Mouse (Mus musculus) intestine, postnatal 0 days (tissue): Measurements from ENCODE around the gene Neu3. TPM values are rescaled to one million over a fixed set of nuclear protein-coding genes. Genes with fewer than 3 reads are reported as not detected.

Experiments used
- ATAC-seq: fragments of 200-750 bp; cut with Nextera tagmentation; 2 replicates; pipeline ENCODE4 v1.8.0; 2017; ENCODE audit warnings: mild to moderate bottlenecking, moderate TSS enrichment, moderate library complexity
- H3K27ac ChIP-seq: fragments of 300-500 bp; sonication (generic); 2 replicates; pipeline ENCODE4 v1.5.1; 2014; ENCODE audit warnings: mild to moderate bottlenecking, low read depth, low read length, moderate library complexity
- H3K27me3 ChIP-seq: fragments of 300-500 bp; sonication (generic); replicated peaks from 2 replicates; pipeline ENCODE4 v1.6.1; 2014; ENCODE audit warnings: low read length, mixed read lengths; ENCODE audit not compliant: control insufficient read depth, insufficient read depth
- H3K36me3 ChIP-seq: fragments of 300-500 bp; sonication (generic); 2 replicates; pipeline ENCODE4 v1.6.1; 2014; ENCODE audit warnings: mild to moderate bottlenecking, moderate library complexity; ENCODE audit not compliant: control insufficient read depth, insufficient read depth
- H3K4me1 ChIP-seq: fragments of 300-500 bp; sonication (generic); replicated peaks from 2 replicates; pipeline ENCODE4 v1.6.1; 2014; ENCODE audit warnings: antibody characterized with exemption, low read length, mixed read lengths; ENCODE audit not compliant: control insufficient read depth, insufficient read depth
- H3K4me2 ChIP-seq: fragments of 300-500 bp; sonication (generic); replicated peaks from 2 replicates; pipeline ENCODE4 v1.6.1; 2014; ENCODE audit warnings: low read depth, mild to moderate bottlenecking, moderate library complexity
- H3K4me3 ChIP-seq: fragments of 300-500 bp; sonication (generic); 2 replicates; pipeline ENCODE4 v1.5.1; 2014; ENCODE audit warnings: low read depth, low read length
- H3K9ac ChIP-seq: fragments of 300-500 bp; sonication (generic); 2 replicates; pipeline ENCODE4 v1.6.1; 2014; ENCODE audit warnings: mild to moderate bottlenecking, low read depth, low read length
- H3K9me3 ChIP-seq: fragments of 300-500 bp; sonication (generic); 2 replicates; pipeline ENCODE4 v1.6.1; 2016; ENCODE audit warnings: mixed run types; ENCODE audit not compliant: control insufficient read depth
- CTCF ChIP-seq: sonication (generic); IDR thresholded peaks from 2 replicates; pipeline ENCODE4 v1.5.1; 2016; ENCODE audit warnings: low read depth, mild to moderate bottlenecking, control low read depth, antibody characterized with exemption, moderate library complexity
- WGBS: fragments of 180-500 bp; shearing (Covaris S2); extraction: QIAGEN DNeasy Blood & Tissue Kit; methylation state at CpG from one replicate; pipeline ENCODE4 v1.1.7; 2014; 5-methylcytosine and 5-hydroxymethylcytosine counted together
- polyA plus RNA-seq: library from polyadenylated mRNA; unstranded; fragments of >200 nt; fragmentation: Nextera tagmentation; extraction: Ambion mirVana; gene quantifications from 2 replicates; pipeline ENCODE4 v1.2.1, GENCODE M21; 2015

The Neu3 gene
- polyA plus RNA-seq, 1 experiment from 2014 or later: 2.5 TPM

DNA sequence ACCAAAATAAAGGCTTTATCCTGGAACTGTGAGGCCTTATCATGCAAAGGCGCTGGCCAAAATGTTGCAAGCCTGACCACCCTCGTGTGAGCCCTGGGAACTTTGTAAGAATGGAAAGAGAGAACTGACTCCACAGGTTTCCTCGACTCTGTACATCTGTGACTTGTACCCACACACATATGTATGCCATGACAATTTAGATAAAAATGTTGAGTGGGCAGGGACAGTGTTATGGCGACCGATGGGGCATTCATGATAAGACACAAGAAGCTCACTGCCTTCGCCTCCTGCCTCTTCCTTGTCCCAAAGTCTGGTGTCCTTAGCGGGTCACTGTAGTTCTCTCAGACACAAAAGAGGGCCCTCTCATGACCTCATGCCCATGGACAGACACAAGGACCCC, 29.1 kb downstream of the Neu3 start:
- no peak overlapping the region for H3K4me2 ChIP-seq
- ATAC-seq: no peak
- TF ChIP-seq CTCF: no peak
- no peaks in the 10 kb centered on the region for H3K9me3 ChIP-seq
- no peaks in the 10 kb centered on the region for H3K36me3 ChIP-seq
- H3K4me3 ChIP-seq: no peak overlapping the region
- no peaks in the 10 kb centered on the region for H3K4me1 ChIP-seq
- H3K9ac ChIP-seq: no peak overlapping the region
- peaks cover 7% of the 10 kb centered on the region; the same call in 1 of the 2 replicates for H3K27me3 ChIP-seq
- no peak overlapping the region for H3K27ac ChIP-seq
- WGBS: 72% methylated on average over 7 of the region's 7 CpGs

DNA sequence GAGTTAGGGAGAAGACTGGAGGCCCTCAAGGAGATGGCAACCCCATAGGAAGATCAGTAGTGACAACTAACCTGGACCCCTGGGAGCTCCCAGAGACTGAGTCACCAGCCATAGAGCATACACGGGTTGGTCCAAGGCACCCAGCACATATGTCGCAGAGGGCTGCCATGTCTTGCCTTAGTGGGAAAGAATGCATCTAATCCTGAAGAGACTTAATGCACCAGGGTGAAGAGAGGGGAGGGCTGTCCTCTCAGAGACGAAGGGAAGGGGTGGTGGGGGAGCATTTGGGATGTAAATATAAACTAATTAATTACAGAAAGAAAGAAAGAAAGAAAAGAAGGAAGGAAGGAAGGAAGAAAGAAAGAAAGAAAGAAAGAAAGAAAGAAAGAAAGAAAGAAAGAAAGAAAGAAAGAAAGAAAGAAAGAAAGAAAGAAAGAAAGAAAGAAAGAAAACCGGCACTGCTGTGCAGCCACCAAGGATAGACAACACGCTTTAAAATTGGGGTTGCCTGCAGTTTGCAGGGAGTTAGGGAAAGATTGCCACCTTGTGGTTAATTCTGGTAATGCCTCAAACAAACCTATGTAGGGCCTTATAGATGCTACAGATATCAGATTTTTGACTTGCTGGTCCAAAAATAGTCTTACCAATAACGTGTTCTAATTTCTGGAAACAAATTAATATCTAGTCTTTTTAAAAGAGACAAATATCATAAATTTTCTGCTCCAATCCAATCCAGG, 30.1 kb downstream of the Neu3 start:
- Histone ChIP-seq H3K4me1 (no peaks in the 10 kb centered on the region), H3K9ac (no peak overlapping the region), H3K9me3 (no peaks in the 10 kb centered on the region), H3K27ac (no peak overlapping the region), H3K4me2 (no peak overlapping the region), H3K27me3 (peaks cover 7% of the 10 kb centered on the region; the same call in 1 of the 2 replicates), H3K36me3 (no peaks in the 10 kb centered on the region), H3K4me3 (no peak overlapping the region)
- no peak for ATAC-seq
- 35% methylated on average over 6 of the region's 6 CpGs for WGBS
- TF ChIP-seq CTCF: peak; percentile 88

DNA sequence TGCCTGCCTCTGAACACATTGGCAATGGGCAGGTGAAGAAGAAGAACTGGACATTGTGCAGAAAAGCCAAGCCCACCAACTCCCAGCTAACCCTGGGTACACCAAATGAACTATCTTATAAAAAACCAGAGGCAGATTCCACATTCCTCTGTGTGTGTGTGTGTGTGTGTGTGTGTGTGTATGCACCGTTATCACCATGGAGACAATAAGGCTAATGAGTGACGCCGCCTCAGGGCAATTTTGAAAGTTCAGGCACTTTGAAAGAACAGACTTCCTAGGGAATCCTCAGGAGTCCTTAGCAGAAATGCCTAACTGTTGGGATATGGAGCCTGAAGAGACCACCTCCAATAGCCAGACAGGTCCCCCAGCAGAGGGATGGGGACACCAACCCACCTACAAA, 31.0 kb downstream of the Neu3 start:
- 76% methylated on average over 3 of the region's 3 CpGs for WGBS
- no peak overlapping the region for H3K9ac ChIP-seq
- TF ChIP-seq CTCF: no peak
- ATAC-seq: no peak
- no peak overlapping the region for H3K4me2 ChIP-seq
- H3K27ac ChIP-seq: no peak overlapping the region
- H3K27me3 ChIP-seq: peaks cover 7% of the 10 kb centered on the region; the same call in 1 of the 2 replicates
- H3K36me3 ChIP-seq: no peaks in the 10 kb centered on the region
- no peaks in the 10 kb centered on the region for H3K9me3 ChIP-seq
- no peak overlapping the region for H3K4me3 ChIP-seq
- H3K4me1 ChIP-seq: no peaks in the 10 kb centered on the region

- Histone ChIP-seq H3K4me1 (no peaks in the 10 kb centered on the region), H3K27ac (no peak overlapping the region), H3K9ac (no peak overlapping the region), H3K36me3 (no peaks in the 10 kb centered on the region), H3K9me3 (no peaks in the 10 kb centered on the region), H3K4me3 (no peak overlapping the region), H3K4me2 (no peak overlapping the region), H3K27me3 (peaks cover 7% of the 10 kb centered on the region; the same call in 1 of the 2 replicates)
- WGBS: 88% methylated on average over 3 of the region's 3 CpGs
- no peak for ATAC-seq
- 0 out of 2 replicates have a peak, but pooled peaks have one; percentile 1 for TF ChIP-seq CTCF
These were observed 31.7 kb downstream of the Neu3 start for GRCm38 (mm10) chr7:99796471-99796870.

- Histone ChIP-seq H3K27ac (no peak overlapping the region), H3K4me2 (no peak overlapping the region), H3K9ac (no peak overlapping the region), H3K36me3 (no peaks in the 10 kb centered on the region), H3K27me3 (peaks cover 7% of the 10 kb centered on the region; the same call in 1 of the 2 replicates), H3K4me3 (no peak overlapping the region), H3K4me1 (no peaks in the 10 kb centered on the region), H3K9me3 (no peaks in the 10 kb centered on the region)
- no peak for ATAC-seq
- 17% methylated on average over 17 of the region's 17 CpGs for WGBS
- TF ChIP-seq CTCF: no peak
These were observed 32.8 kb downstream of the Neu3 start for GRCm38 (mm10) chr7:99795192-99795981.

DNA sequence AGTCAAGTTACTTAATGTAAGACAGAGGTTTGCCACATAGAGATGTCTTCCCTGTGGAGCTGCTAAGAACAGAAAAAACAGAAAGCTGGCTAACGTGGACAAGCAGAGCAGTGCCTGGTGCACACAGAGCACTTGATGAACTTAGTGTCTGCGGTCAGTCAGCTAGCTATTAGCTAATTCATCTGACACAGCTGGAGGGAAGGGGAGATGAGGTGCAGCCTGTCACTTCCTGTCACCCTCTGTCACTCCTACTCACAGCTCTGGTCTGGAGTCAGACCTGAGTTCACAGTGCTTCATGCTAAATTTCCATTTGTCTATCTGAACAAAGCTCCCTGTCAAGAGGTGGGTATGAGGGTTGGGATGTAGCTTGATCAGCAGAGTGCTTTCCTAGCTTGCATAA, 34.1 kb downstream of the Neu3 start:
- WGBS: 60% methylated on average over 2 of the region's 2 CpGs

More for the DNA sequence above, 34.1 kb downstream of the Neu3 start:
- no peaks in the 10 kb centered on the region for H3K9me3 ChIP-seq
- no peak overlapping the region for H3K9ac ChIP-seq
- no peak overlapping the region for H3K27ac ChIP-seq
- no peaks in the 10 kb centered on the region for H3K4me1 ChIP-seq
- no peak overlapping the region for H3K4me2 ChIP-seq
- H3K27me3 ChIP-seq: peaks cover 7% of the 10 kb centered on the region; the same call in 1 of the 2 replicates
- no peak overlapping the region for H3K4me3 ChIP-seq
- H3K36me3 ChIP-seq: no peaks in the 10 kb centered on the region
- ATAC-seq: no peak
- TF ChIP-seq CTCF: no peak
